Mouse (Mus musculus): ENCODE data around the gene Myh7. TPM values are rescaled to one million over a fixed set of nuclear protein-coding genes. Genes with fewer than 3 reads are reported as not detected.

Gene Myh7
- total and polyA plus RNA-seq, 3 experiments, result 0.16 to 0.90 (median 0.17) TPM

- H3K4me1 ChIP-seq (ENCODE audit: insufficient read depth, low read depth, low read length), result peaks cover 22% of the 10 kb centered on the region
- no peak for TF ChIP-seq GATA1 (IDR thresholded peaks at IDR 0.05; ENCODE audit: borderline replicate concordance, low read length)
- TF ChIP-seq CTCF (IDR thresholded peaks at IDR 0.05; ENCODE audit: low read depth, low read length), result no peak
- TF ChIP-seq POLR2AphosphoS5 (IDR thresholded peaks at IDR 0.05; ENCODE audit: insufficient replicate concordance, low read depth, low read length), result no peak
- no peak for TF ChIP-seq TAL1 (conservative IDR thresholded peaks at IDR 0.05; ENCODE audit: low read depth, low read length)
- H3K9me3 ChIP-seq (replicated peaks), result no peaks in the 10 kb centered on the region
- H3K4me3 ChIP-seq (ENCODE audit: low read depth, low read length), result no peak overlapping the region
- no peaks in the 10 kb centered on the region for H3K27me3 ChIP-seq (ENCODE audit: insufficient read depth, low read length)
- ATAC-seq (ENCODE audit: extremely low read depth, insufficient number of reproducible peaks, low FRiP score, poor library complexity, severe bottlenecking), result no peak
- peaks cover 40% of the 10 kb centered on the region for H3K36me3 ChIP-seq (replicated peaks)
- no peak for DNase-seq (ENCODE audit: low spot score)
These were observed 32.8 kb upstream of the Myh7 start for GRCm38 (mm10) chr14:55027251-55027650.

- peaks cover 57% of the 10 kb centered on the region for H3K36me3 ChIP-seq (replicated peaks)
- ATAC-seq (ENCODE audit: extremely low read depth, insufficient number of reproducible peaks, low FRiP score, poor library complexity, severe bottlenecking) (no peak), DNase-seq (ENCODE audit: low spot score) (no peak)
- no peaks in the 10 kb centered on the region for H3K27me3 ChIP-seq (ENCODE audit: insufficient read depth, low read length)
- H3K9me3 ChIP-seq (replicated peaks), result no peaks in the 10 kb centered on the region
- no peak overlapping the region for H3K4me3 ChIP-seq (ENCODE audit: low read depth, low read length)
- H3K4me1 ChIP-seq (ENCODE audit: insufficient read depth, low read depth, low read length), result peaks cover 22% of the 10 kb centered on the region
- TF ChIP-seq GATA1 (IDR thresholded peaks at IDR 0.05; ENCODE audit: borderline replicate concordance, low read length), result no peak
- TF ChIP-seq CTCF (IDR thresholded peaks at IDR 0.05; ENCODE audit: low read depth, low read length), result no peak
- TF ChIP-seq TAL1 (conservative IDR thresholded peaks at IDR 0.05; ENCODE audit: low read depth, low read length), result no peak
- TF ChIP-seq GATA2 (IDR thresholded peaks at IDR 0.05; ENCODE audit: borderline replicate concordance, low read depth, low read length), result no peak
- no peak for TF ChIP-seq POLR2AphosphoS5 (IDR thresholded peaks at IDR 0.05; ENCODE audit: insufficient replicate concordance, low read depth, low read length)
These were observed 31.1 kb upstream of the Myh7 start for GRCm38 (mm10) chr14:55025527-55025926.

GRCm38 (mm10) chr14:55024236-55024635, 29.8 kb upstream of the Myh7 start:
- no peak for ATAC-seq (ENCODE audit: extremely low read depth, insufficient number of reproducible peaks, low FRiP score, poor library complexity, severe bottlenecking)
- Histone ChIP-seq H3K36me3 (replicated peaks) (peaks cover 70% of the 10 kb centered on the region), H3K4me1 (ENCODE audit: insufficient read depth, low read depth, low read length) (peaks cover 15% of the 10 kb centered on the region), H3K27me3 (ENCODE audit: insufficient read depth, low read length) (no peaks in the 10 kb centered on the region), H3K9me3 (replicated peaks) (no peaks in the 10 kb centered on the region), H3K4me3 (ENCODE audit: low read depth, low read length) (no peak overlapping the region)
- no peak for TF ChIP-seq GATA1 (IDR thresholded peaks at IDR 0.05; ENCODE audit: borderline replicate concordance, low read length)
- TF ChIP-seq CTCF (IDR thresholded peaks at IDR 0.05; ENCODE audit: low read depth, low read length), result 0 out of 2 replicates have a peak, but pooled peaks have one; percentile 6
- DNase-seq (ENCODE audit: low spot score), result no peak

GRCm38 (mm10) chr14:55023011-55023410, 28.6 kb upstream of the Myh7 start:
- no peaks in the 10 kb centered on the region for H3K9me3 ChIP-seq (replicated peaks)
- TF ChIP-seq CTCF (IDR thresholded peaks at IDR 0.05; ENCODE audit: low read depth, low read length), result no peak
- no peak for TF ChIP-seq GATA1 (IDR thresholded peaks at IDR 0.05; ENCODE audit: borderline replicate concordance, low read length)
- TF ChIP-seq POLR2AphosphoS5 (IDR thresholded peaks at IDR 0.05; ENCODE audit: insufficient replicate concordance, low read depth, low read length), result no peak
- TF ChIP-seq GATA2 (IDR thresholded peaks at IDR 0.05; ENCODE audit: borderline replicate concordance, low read depth, low read length), result no peak
- TF ChIP-seq TAL1 (conservative IDR thresholded peaks at IDR 0.05; ENCODE audit: low read depth, low read length), result no peak
- no peak overlapping the region for H3K4me3 ChIP-seq (ENCODE audit: low read depth, low read length)
- DNase-seq (ENCODE audit: low spot score) (no peak), ATAC-seq (ENCODE audit: extremely low read depth, insufficient number of reproducible peaks, low FRiP score, poor library complexity, severe bottlenecking) (no peak)
- no peaks in the 10 kb centered on the region for H3K27me3 ChIP-seq (ENCODE audit: insufficient read depth, low read length)
- peaks cover 81% of the 10 kb centered on the region for H3K36me3 ChIP-seq (replicated peaks)
- peaks cover 3% of the 10 kb centered on the region for H3K4me1 ChIP-seq (ENCODE audit: insufficient read depth, low read depth, low read length)

- H3K4me1 ChIP-seq (ENCODE audit: insufficient read depth, low read depth, low read length), result peaks cover 10% of the 10 kb centered on the region
- TF ChIP-seq TAL1 (conservative IDR thresholded peaks at IDR 0.05; ENCODE audit: low read depth, low read length) (no peak), POLR2AphosphoS5 (IDR thresholded peaks at IDR 0.05; ENCODE audit: insufficient replicate concordance, low read depth, low read length) (no peak), GATA2 (IDR thresholded peaks at IDR 0.05; ENCODE audit: borderline replicate concordance, low read depth, low read length) (no peak)
- H3K27me3 ChIP-seq (ENCODE audit: insufficient read depth, low read length), result no peaks in the 10 kb centered on the region
- no peak for DNase-seq (ENCODE audit: low spot score)
- peaks cover 88% of the 10 kb centered on the region for H3K36me3 ChIP-seq (replicated peaks)
- ATAC-seq (ENCODE audit: extremely low read depth, insufficient number of reproducible peaks, low FRiP score, poor library complexity, severe bottlenecking), result no peak
- H3K4me3 ChIP-seq (ENCODE audit: low read depth, low read length), result no peak overlapping the region
- H3K9me3 ChIP-seq (replicated peaks), result no peaks in the 10 kb centered on the region
These were observed 26.0 kb upstream of the Myh7 start for GRCm38 (mm10) chr14:55020394-55020793.

- TF ChIP-seq GATA2 (IDR thresholded peaks at IDR 0.05; ENCODE audit: borderline replicate concordance, low read depth, low read length), result no peak
- no peak for TF ChIP-seq TAL1 (conservative IDR thresholded peaks at IDR 0.05; ENCODE audit: low read depth, low read length)
- H3K9me3 ChIP-seq (replicated peaks), result no peaks in the 10 kb centered on the region
- H3K4me3 ChIP-seq (ENCODE audit: low read depth, low read length), result no peak overlapping the region
- H3K4me1 ChIP-seq (ENCODE audit: insufficient read depth, low read depth, low read length), result peaks cover 18% of the 10 kb centered on the region
- no peaks in the 10 kb centered on the region for H3K27me3 ChIP-seq (ENCODE audit: insufficient read depth, low read length)
- DNase-seq (ENCODE audit: low spot score) (no peak), ATAC-seq (ENCODE audit: extremely low read depth, insufficient number of reproducible peaks, low FRiP score, poor library complexity, severe bottlenecking) (no peak)
- peaks cover 52% of the 10 kb centered on the region for H3K36me3 ChIP-seq (replicated peaks)
These were observed 22.4 kb upstream of the Myh7 start for GRCm38 (mm10) chr14:55016876-55017275.

- Histone ChIP-seq H3K4me3 (ENCODE audit: low read depth, low read length) (peak overlapping the region; percentile 81), H3K36me3 (replicated peaks) (peaks cover 41% of the 10 kb centered on the region), H3K9me3 (replicated peaks) (0 out of 2 replicates have a peak, but pooled peaks cover 2% of the 10 kb centered on the region), H3K4me1 (ENCODE audit: insufficient read depth, low read depth, low read length) (peaks cover 18% of the 10 kb centered on the region), H3K27me3 (ENCODE audit: insufficient read depth, low read length) (no peaks in the 10 kb centered on the region)
- TF ChIP-seq GATA2 (IDR thresholded peaks at IDR 0.05; ENCODE audit: borderline replicate concordance, low read depth, low read length) (no peak), CTCF (IDR thresholded peaks at IDR 0.05; ENCODE audit: low read depth, low read length) (no peak)
- no peak for ATAC-seq (ENCODE audit: extremely low read depth, insufficient number of reproducible peaks, low FRiP score, poor library complexity, severe bottlenecking)
- DNase-seq (ENCODE audit: low spot score), result peak; percentile 21
These were observed 21.3 kb upstream of the Myh7 start for GRCm38 (mm10) chr14:55015767-55016111.
